Mouse (Mus musculus): Measurements from ENCODE around the gene Ulk2. TPM values are rescaled to one million over a fixed set of nuclear protein-coding genes. Genes with fewer than 3 reads are reported as not detected.

Gene Ulk2
- polyA plus RNA-seq (2014; fragmentation: Nextera tagmentation; extraction: Ambion mirVana), result 17.7 and 21.4 TPM in 2 replicates

DNA sequence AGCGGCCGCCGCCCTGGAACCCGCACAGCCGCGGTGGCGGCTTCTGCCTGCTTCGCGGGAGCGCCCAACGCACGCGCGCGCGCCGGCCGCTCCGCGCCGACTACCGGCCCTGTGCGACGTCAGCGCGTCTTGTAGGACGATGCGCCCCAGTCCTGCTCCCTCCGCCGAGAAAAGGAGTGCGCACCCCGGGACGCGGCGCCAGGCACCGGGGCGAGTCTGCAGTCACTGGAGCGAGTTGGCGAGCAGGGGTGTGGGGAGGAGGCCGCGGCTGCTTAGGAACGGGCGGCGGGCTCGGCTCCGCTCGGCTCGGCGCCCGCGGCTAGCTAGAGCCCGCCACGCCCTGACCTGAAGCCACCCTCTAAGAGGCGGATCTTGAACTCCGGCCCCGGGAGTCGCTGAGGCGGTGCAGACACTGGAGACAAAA is at the start of gene Ulk2:
TSS of gene Ulk2 (minus strand) at position 86 of the 424 bp plus-strand sequence.
- WGBS, result under 1% methylated on average over 58 of the region's 58 CpGs
- ATAC-seq (ENCODE audit: insufficient number of reproducible peaks, low FRiP score, low TSS enrichment, low read depth) (peak; percentile 78), DNase-seq (ENCODE audit: low spot score) (peak; percentile 91)

DNA sequence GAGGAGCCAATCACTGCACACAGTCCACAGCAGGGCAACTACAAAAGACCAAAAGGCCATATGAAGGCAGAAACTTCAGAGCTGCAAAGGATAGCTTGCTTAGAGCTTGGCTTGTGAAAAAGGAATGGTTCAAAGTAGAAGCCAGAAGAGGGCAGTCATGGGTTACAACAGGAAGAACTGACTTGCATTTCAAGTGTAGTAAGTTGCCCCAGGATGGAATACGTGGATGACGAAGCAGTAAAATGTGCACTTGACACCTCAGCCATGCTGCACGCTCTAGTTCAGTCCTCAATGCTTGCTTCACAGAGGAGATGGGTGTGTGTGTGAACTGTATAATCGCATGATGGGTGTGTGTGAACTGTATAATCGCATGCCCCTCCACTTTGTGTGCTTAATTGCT is 27.3 kb upstream of the Ulk2 start:
- Histone ChIP-seq H3K9ac (ENCODE audit: low read length) (no peak overlapping the region), H3K4me1 (ENCODE audit: control insufficient read depth, insufficient read depth, low read length) (no peaks in the 10 kb centered on the region), H3K4me2 (ENCODE audit: low read depth, severe bottlenecking) (no peak overlapping the region), H3K4me3 (ENCODE audit: low read depth, low read length) (no peak overlapping the region), H3K27ac (replicated peaks; ENCODE audit: low read depth, low read length) (no peak overlapping the region), H3K9me3 (ENCODE audit: control insufficient read depth, low read length) (no peaks in the 10 kb centered on the region), H3K27me3 (ENCODE audit: control insufficient read depth, insufficient read depth, low read length) (no peaks in the 10 kb centered on the region), H3K36me3 (ENCODE audit: control insufficient read depth, insufficient read depth, low read length) (peaks cover 13% of the 10 kb centered on the region)
- DNase-seq (ENCODE audit: low spot score), result no peak
- 79% methylated on average over 5 of the region's 5 CpGs for WGBS
- no peak for ATAC-seq (ENCODE audit: insufficient number of reproducible peaks, low FRiP score, low TSS enrichment, low read depth)

More for the DNA sequence above, at the start of gene Ulk2:
- Histone ChIP-seq H3K9ac (ENCODE audit: low read length) (peak within 1 kb of the TSS; percentile 91), H3K4me1 (ENCODE audit: control insufficient read depth, insufficient read depth, low read length) (no peaks in the 10 kb centered on the region), H3K27me3 (ENCODE audit: control insufficient read depth, insufficient read depth, low read length) (no peaks in the 10 kb centered on the region), H3K4me2 (ENCODE audit: low read depth, severe bottlenecking) (peak within 1 kb of the TSS; percentile 79), H3K27ac (replicated peaks; ENCODE audit: low read depth, low read length) (peak within 1 kb of the TSS; percentile 80), H3K4me3 (ENCODE audit: low read depth, low read length) (peak within 1 kb of the TSS; percentile 95), H3K9me3 (ENCODE audit: control insufficient read depth, low read length) (no peaks in the 10 kb centered on the region), H3K36me3 (ENCODE audit: control insufficient read depth, insufficient read depth, low read length) (no peaks in the 10 kb centered on the region)

DNA sequence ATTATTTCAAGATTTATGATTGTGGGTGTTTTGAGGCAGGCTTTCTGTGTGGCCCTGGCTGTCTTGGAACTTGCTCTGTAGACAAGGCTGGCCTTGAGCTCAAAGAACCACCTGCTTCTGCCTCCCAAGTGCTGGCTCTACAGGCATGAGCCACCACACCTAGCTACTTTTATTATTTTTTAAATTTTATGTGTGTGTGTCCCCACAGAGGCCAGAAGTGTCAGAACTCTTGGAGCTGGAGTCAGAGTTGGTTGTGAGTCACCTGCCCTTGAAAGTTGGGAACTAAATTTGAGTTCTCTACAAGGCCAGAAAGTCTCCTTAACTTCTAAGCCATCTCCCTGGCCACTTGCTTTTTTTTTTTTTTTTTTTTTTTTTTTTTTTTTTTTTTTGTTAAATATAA is 25.0 kb upstream of the Ulk2 start:
- Histone ChIP-seq H3K9me3 (ENCODE audit: control insufficient read depth, low read length) (no peaks in the 10 kb centered on the region), H3K4me2 (ENCODE audit: low read depth, severe bottlenecking) (no peak overlapping the region), H3K4me3 (ENCODE audit: low read depth, low read length) (no peak overlapping the region), H3K27ac (replicated peaks; ENCODE audit: low read depth, low read length) (no peak overlapping the region), H3K27me3 (ENCODE audit: control insufficient read depth, insufficient read depth, low read length) (no peaks in the 10 kb centered on the region), H3K9ac (ENCODE audit: low read length) (no peak overlapping the region), H3K36me3 (ENCODE audit: control insufficient read depth, insufficient read depth, low read length) (peaks cover 11% of the 10 kb centered on the region), H3K4me1 (ENCODE audit: control insufficient read depth, insufficient read depth, low read length) (no peaks in the 10 kb centered on the region)
- DNase-seq (ENCODE audit: low spot score) (no peak), ATAC-seq (ENCODE audit: insufficient number of reproducible peaks, low FRiP score, low TSS enrichment, low read depth) (no peak)

DNA sequence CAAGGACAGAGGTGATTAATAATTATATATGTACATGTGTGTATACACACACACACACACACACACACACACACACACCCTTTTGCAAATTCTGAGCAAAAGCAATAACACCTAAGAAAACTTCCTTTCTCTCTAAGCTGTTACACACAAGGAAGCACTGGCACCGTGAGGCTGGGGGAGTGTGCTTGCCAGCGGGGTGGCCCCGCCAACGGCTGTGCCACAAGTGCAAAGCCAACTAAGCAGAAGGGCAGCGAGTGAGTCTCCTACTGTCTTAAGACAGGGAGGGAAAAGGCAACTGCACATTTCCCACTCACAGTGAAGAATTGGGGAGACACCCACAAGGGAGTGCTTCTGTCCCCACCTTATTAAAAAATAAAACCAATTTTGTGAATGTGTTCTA is 17.0 kb upstream of the Ulk2 start:
- WGBS, result 96% methylated on average over 5 of the region's 5 CpGs
- H3K4me3 ChIP-seq (ENCODE audit: low read depth, low read length), result no peak overlapping the region
- H3K4me2 ChIP-seq (ENCODE audit: low read depth, severe bottlenecking), result no peak overlapping the region
- H3K27me3 ChIP-seq (ENCODE audit: control insufficient read depth, insufficient read depth, low read length), result no peaks in the 10 kb centered on the region
- H3K36me3 ChIP-seq (ENCODE audit: control insufficient read depth, insufficient read depth, low read length), result peaks cover 12% of the 10 kb centered on the region
- no peaks in the 10 kb centered on the region for H3K4me1 ChIP-seq (ENCODE audit: control insufficient read depth, insufficient read depth, low read length)
- DNase-seq (ENCODE audit: low spot score) (no peak), ATAC-seq (ENCODE audit: insufficient number of reproducible peaks, low FRiP score, low TSS enrichment, low read depth) (no peak)
- H3K27ac ChIP-seq (replicated peaks; ENCODE audit: low read depth, low read length), result no peak overlapping the region
- no peaks in the 10 kb centered on the region for H3K9me3 ChIP-seq (ENCODE audit: control insufficient read depth, low read length)
- H3K9ac ChIP-seq (ENCODE audit: low read length), result no peak overlapping the region

DNA sequence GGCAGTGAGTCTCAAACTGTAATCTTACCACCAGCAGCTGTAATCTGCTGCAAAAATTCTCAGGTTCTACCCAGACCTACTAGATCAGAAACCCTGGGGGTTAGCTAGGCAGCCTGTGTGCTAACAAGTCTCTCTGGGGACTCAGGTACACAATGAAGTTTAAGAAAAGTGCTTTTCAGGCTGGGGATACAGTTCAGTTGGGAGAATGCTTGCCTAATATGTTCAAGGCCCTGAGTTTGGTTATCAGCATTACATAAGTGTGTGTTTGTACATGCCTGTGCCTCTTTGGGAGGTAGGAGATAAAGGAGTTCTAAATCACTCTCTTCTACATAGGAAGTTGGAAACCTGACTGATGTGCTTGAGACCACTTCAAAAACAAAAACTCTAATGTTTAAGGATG is 12.0 kb upstream of the Ulk2 start:
- no peak overlapping the region for H3K27ac ChIP-seq (replicated peaks; ENCODE audit: low read depth, low read length)
- no peaks in the 10 kb centered on the region for H3K4me1 ChIP-seq (ENCODE audit: control insufficient read depth, insufficient read depth, low read length)
- H3K4me3 ChIP-seq (ENCODE audit: low read depth, low read length), result no peak overlapping the region
- DNase-seq (ENCODE audit: low spot score) (no peak), ATAC-seq (ENCODE audit: insufficient number of reproducible peaks, low FRiP score, low TSS enrichment, low read depth) (no peak)
- H3K27me3 ChIP-seq (ENCODE audit: control insufficient read depth, insufficient read depth, low read length), result no peaks in the 10 kb centered on the region
- H3K4me2 ChIP-seq (ENCODE audit: low read depth, severe bottlenecking), result no peak overlapping the region
- H3K9me3 ChIP-seq (ENCODE audit: control insufficient read depth, low read length), result no peaks in the 10 kb centered on the region
- H3K36me3 ChIP-seq (ENCODE audit: control insufficient read depth, insufficient read depth, low read length), result peaks cover under 1% of the 10 kb centered on the region
- no peak overlapping the region for H3K9ac ChIP-seq (ENCODE audit: low read length)

DNA sequence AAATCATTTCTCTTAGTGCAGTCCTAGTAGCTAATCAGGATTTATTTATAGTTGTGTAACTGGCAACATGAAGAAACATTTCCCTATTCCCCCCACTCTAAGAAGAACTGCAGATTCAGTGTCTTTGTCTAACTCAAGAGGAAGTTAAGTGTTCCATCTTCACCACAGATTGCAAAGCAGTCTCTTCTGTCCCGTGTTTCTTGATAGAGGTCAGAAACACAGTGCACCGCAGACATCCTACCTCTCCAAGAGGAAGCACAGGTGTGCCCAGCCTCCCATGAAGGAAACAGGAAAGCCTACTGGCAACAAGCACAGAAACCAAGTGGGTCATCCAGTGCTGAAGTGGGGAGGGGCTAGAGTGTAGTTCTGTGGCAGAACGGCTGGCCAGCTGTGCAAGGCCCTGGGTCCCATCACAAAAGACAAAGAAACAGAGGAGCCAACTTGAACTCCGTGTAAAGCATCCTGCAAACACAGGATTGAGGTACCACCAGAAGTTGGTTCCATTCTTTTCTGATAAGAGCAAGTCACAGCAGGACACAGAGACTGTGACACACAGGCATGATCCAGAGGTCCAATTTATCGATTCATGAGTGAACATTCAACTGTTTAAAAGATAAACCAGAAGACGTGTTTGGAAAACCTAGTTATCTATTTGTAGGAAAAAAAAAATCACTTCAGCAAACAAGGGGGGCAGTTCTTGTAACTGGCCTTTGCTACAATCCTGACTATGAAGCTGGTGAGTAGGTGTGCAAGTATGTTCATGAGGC is 7.1 kb upstream of the Ulk2 start:
- Histone ChIP-seq H3K27me3 (ENCODE audit: control insufficient read depth, insufficient read depth, low read length) (no peaks in the 10 kb centered on the region), H3K9me3 (ENCODE audit: control insufficient read depth, low read length) (no peaks in the 10 kb centered on the region), H3K4me2 (ENCODE audit: low read depth, severe bottlenecking) (no peak overlapping the region), H3K4me3 (ENCODE audit: low read depth, low read length) (no peak overlapping the region), H3K4me1 (ENCODE audit: control insufficient read depth, insufficient read depth, low read length) (no peaks in the 10 kb centered on the region), H3K36me3 (ENCODE audit: control insufficient read depth, insufficient read depth, low read length) (no peaks in the 10 kb centered on the region), H3K27ac (replicated peaks; ENCODE audit: low read depth, low read length) (no peak overlapping the region), H3K9ac (ENCODE audit: low read length) (no peak overlapping the region)
- ATAC-seq (ENCODE audit: insufficient number of reproducible peaks, low FRiP score, low TSS enrichment, low read depth) (no peak), DNase-seq (ENCODE audit: low spot score) (no peak)
- WGBS, result 79% methylated on average over 6 of the region's 6 CpGs

DNA sequence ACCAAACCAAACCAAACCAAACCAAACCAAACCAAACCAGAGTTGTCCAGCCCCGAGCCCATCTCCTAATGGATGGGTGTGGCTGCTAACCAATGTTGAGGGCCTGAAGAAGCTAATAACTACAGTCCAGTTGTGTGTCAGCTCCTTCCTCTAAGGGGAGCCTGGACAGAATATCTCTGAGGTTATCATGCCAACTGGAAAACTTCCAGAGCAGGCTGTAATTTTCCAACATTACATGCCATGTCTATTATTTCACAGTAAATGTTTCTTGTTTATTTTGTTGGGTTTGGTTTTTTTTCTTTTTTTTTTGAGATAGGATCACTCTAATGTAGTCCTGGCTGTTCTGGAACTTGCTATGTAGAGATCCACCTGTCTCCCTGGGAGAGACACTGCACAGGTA is 4.4 kb upstream of the Ulk2 start:
- 75% methylated on average over 1 of the region's 1 CpGs for WGBS
- Histone ChIP-seq H3K9ac (ENCODE audit: low read length) (no peak overlapping the region), H3K36me3 (ENCODE audit: control insufficient read depth, insufficient read depth, low read length) (no peaks in the 10 kb centered on the region), H3K4me1 (ENCODE audit: control insufficient read depth, insufficient read depth, low read length) (no peaks in the 10 kb centered on the region), H3K27me3 (ENCODE audit: control insufficient read depth, insufficient read depth, low read length) (no peaks in the 10 kb centered on the region), H3K4me3 (ENCODE audit: low read depth, low read length) (no peak overlapping the region), H3K9me3 (ENCODE audit: control insufficient read depth, low read length) (no peaks in the 10 kb centered on the region), H3K27ac (replicated peaks; ENCODE audit: low read depth, low read length) (no peak overlapping the region), H3K4me2 (ENCODE audit: low read depth, severe bottlenecking) (no peak overlapping the region)
- ATAC-seq (ENCODE audit: insufficient number of reproducible peaks, low FRiP score, low TSS enrichment, low read depth) (no peak), DNase-seq (ENCODE audit: low spot score) (no peak)

DNA sequence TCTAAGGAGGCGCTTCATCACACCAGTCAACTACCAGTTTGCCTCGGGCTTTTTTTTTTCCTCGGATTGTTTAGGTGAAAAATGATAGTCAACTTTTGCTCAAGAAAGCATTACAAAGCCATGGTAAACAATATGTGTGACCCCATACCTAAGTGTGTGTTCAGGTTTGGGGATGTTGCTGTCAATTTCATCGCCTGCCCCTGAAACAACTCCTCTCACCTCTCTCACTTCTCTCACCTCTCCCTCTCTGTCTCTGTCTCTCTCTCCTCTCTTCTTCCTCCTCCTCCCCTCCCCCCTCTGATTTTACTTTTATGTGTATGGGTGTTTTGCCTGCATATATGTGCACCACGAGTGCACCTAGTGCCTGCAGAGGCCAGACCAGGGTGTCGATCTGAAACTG is 666 bp upstream of the Ulk2 start:
- no peak for ATAC-seq (ENCODE audit: insufficient number of reproducible peaks, low FRiP score, low TSS enrichment, low read depth)
- peak overlapping the region; percentile 79 for H3K4me2 ChIP-seq (ENCODE audit: low read depth, severe bottlenecking)
- no peaks in the 10 kb centered on the region for H3K9me3 ChIP-seq (ENCODE audit: control insufficient read depth, low read length)
- DNase-seq (ENCODE audit: low spot score), result no peak
- no peak overlapping the region for H3K27ac ChIP-seq (replicated peaks; ENCODE audit: low read depth, low read length)
- H3K4me3 ChIP-seq (ENCODE audit: low read depth, low read length), result peak overlapping the region; percentile 95
- H3K27me3 ChIP-seq (ENCODE audit: control insufficient read depth, insufficient read depth, low read length), result no peaks in the 10 kb centered on the region
- no peaks in the 10 kb centered on the region for H3K36me3 ChIP-seq (ENCODE audit: control insufficient read depth, insufficient read depth, low read length)
- no peaks in the 10 kb centered on the region for H3K4me1 ChIP-seq (ENCODE audit: control insufficient read depth, insufficient read depth, low read length)
- H3K9ac ChIP-seq (ENCODE audit: low read length), result peak overlapping the region; percentile 91
- WGBS, result 48% methylated on average over 6 of the region's 6 CpGs
